Mouse (Mus musculus) heart, embryonic 15.5 days (tissue): ENCODE data around the gene Crls1. TPM values are rescaled to one million over a fixed set of nuclear protein-coding genes. Genes with fewer than 3 reads are reported as not detected.
A peak's percentile ranks its signal among the peaks of the same experiment; 100 is the strongest.

Source experiments
- ATAC-seq: fragments of 200-750 bp; cut with Nextera tagmentation; replicated peaks from 2 replicates; pipeline ENCODE4 v1.8.0; 2017; ENCODE audit warnings: low read depth, moderate TSS enrichment; ENCODE audit not compliant: insufficient number of reproducible peaks, insufficient read depth, low FRiP score
- H3K27ac ChIP-seq: fragments of 300-500 bp; sonication (generic); 2 replicates; pipeline ENCODE4 v1.5.1; 2015; ENCODE audit warnings: mild to moderate bottlenecking, inconsistent platforms
- H3K27me3 ChIP-seq: fragments of 300-500 bp; sonication (generic); 2 replicates; pipeline ENCODE4 v1.6.1; 2015; ENCODE audit warnings: inconsistent platforms
- H3K36me3 ChIP-seq: fragments of 300-500 bp; sonication (generic); 2 replicates; pipeline ENCODE4 v1.6.1; 2015; ENCODE audit warnings: mild to moderate bottlenecking, inconsistent platforms
- H3K4me1 ChIP-seq: fragments of 300-500 bp; sonication (generic); replicated peaks from 2 replicates; pipeline ENCODE4 v1.6.1; 2015; ENCODE audit warnings: inconsistent platforms
- H3K4me2 ChIP-seq: fragments of 300-500 bp; sonication (generic); 2 replicates; pipeline ENCODE4 v1.6.1; 2015; ENCODE audit warnings: inconsistent platforms, mild to moderate bottlenecking, moderate library complexity
- H3K4me3 ChIP-seq: fragments of 300-500 bp; sonication (generic); 2 replicates; pipeline ENCODE4 v1.5.1; 2015; ENCODE audit warnings: mild to moderate bottlenecking, inconsistent platforms
- H3K9ac ChIP-seq: fragments of 300-500 bp; sonication (generic); 2 replicates; pipeline ENCODE4 v1.6.1; 2015; ENCODE audit warnings: mild to moderate bottlenecking, inconsistent platforms
- H3K9me3 ChIP-seq: fragments of 300-500 bp; sonication (generic); replicated peaks from 2 replicates; pipeline ENCODE4 v1.6.1; 2016; ENCODE audit warnings: inconsistent platforms
- WGBS: fragments of 180-500 bp; shearing (Covaris S2); methylation state at CpG from one replicate; pipeline ENCODE4 v1.1.7; 2015; ENCODE audit warnings: mixed read lengths; 5-methylcytosine and 5-hydroxymethylcytosine counted together
- polyA plus RNA-seq: library from polyadenylated mRNA; unstranded; fragments of >200 nt; fragmentation: Nextera tagmentation; extraction: Ambion mirVana; gene quantifications from 2 replicates; pipeline ENCODE4 v1.2.1, GENCODE M21; 2015

The Crls1 gene
- 15.8 and 16.9 TPM in 2 replicates for polyA plus RNA-seq

DNA sequence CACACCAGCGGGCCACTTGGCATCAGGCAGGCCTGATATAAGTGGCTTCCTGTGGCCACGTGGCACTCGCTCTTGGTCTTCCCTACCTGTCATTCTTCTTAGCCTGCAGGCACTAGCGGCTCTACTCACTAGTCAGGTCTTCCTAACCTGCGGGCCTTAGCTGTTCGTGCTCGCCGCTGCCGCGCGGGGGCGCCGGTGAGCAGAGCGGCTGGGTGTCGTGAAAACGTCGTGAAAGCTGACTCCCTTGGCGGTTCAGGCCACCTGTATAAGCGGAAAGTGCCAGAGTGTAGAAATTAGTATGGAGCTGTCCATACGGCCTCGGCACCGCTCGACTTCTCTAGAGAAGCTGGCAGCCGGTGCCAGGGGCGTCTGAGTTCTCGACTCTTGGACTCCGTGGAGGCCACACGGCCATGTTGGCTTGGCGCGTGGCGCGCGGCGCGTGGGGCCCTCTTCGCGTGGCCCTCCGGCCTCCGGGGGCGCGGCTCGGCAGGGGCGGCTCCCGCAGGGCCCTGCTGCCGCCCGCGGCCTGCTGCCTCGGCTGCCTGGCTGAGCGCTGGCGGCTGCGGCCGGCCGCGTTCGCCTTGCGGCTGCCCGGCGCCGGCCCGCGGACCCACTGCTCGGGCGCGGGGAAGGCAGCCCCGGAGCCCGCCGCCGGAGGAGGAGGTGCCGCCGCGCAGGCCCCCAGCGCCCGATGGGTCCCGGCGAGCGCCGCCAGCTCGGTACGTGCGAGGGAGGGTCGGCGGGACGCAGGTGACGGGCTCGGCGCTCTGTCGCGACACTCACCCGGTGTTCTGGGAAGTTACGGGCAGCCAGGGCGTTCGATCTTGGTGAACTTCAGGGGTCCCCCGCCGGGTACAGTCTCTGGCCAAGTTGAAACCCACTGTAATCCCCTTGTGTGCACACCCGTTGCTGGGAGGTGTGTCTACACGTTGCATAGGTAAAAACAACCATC, at the start of gene Crls1:
Gene Crls1 (plus strand): TSS at position 260 of the 952 bp plus-strand sequence.
- peak; percentile 85 for ATAC-seq
- WGBS, result under 1% methylated on average over 91 of the region's 96 CpGs

DNA sequence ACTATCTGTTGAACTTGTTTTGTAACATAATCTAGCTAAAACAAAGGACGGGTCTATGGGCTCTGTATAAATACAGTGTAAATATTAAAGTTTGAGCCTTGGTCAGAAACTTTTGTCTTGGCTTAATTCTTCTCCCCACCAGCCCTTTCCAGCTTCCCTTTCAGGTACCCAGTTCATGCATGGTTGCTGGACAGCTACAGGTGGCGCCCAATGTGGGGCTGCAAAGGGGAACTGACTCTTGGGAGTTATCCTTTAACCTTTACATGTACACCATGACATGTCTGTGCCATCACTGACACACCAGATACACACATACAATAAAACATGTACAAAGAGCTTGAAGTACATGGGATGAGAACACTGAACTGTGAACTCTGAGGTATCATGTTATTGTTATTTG, 43.5 kb upstream of the Crls1 start:
- H3K9me3 ChIP-seq, result no peaks in the 10 kb centered on the region
- H3K4me1 ChIP-seq, result no peaks in the 10 kb centered on the region
- H3K9ac ChIP-seq, result no peak overlapping the region
- no peak for ATAC-seq
- no peak overlapping the region for H3K4me2 ChIP-seq
- H3K27ac ChIP-seq, result no peak overlapping the region
- H3K27me3 ChIP-seq, result no peaks in the 10 kb centered on the region
- 84% methylated on average over 2 of the region's 2 CpGs for WGBS
- no peak overlapping the region for H3K4me3 ChIP-seq
- H3K36me3 ChIP-seq, result peaks cover 43% of the 10 kb centered on the region

More for the DNA sequence above, at the start of gene Crls1:
- Histone ChIP-seq H3K9me3 (no peaks in the 10 kb centered on the region), H3K4me3 (peak within 1 kb of the TSS; percentile 93), H3K27ac (peak within 1 kb of the TSS; percentile 90), H3K9ac (peak within 1 kb of the TSS; percentile 84), H3K36me3 (peaks cover 7% of the 10 kb centered on the region; the same call in 1 of the 2 replicates), H3K27me3 (no peaks in the 10 kb centered on the region), H3K4me2 (peak within 1 kb of the TSS; percentile 79), H3K4me1 (peaks cover 14% of the 10 kb centered on the region)

DNA sequence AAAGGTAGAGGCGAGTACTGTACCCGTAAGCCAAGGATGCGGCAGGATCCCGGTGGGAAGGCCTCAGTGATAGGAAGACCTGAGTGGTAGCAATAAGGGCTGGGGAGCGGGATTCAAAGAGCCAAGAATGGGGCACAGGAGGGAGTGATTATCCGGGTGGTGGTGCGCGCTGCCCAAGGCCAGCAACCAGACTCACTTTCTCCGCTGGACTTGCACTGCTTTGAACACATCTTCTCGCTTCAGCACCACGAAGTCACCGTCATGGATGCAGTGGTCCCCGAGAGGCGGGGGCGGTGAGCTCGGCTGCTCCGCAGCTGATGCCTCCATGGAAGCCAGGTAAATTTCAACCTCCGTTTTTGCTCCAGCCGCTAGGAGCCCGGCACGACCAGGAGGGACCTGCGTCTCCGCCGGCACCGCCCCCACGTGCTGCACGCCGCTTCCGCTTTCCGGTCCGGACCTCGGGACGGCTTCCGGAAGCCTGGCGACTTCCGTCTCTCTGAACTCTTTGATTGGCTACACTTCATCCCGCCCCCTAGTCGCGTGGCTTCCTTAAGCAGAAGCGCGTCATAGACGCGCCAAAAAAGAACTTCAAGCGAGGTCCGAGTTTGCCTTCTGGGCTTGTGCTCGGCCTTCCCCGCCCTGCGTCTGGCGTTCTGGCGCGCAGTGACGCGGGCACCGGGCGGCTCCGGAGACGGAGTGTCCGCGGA, 30.7 kb upstream of the Crls1 start, which contains the start of the genes Trmt6 and Mcm8:
Gene Trmt6 (minus strand): TSS at position 448 of the 707 bp plus-strand sequence.
Gene Mcm8 (plus strand): TSS at position 534 of the 707 bp plus-strand sequence.
- WGBS, result under 1% methylated on average over 59 of the region's 59 CpGs
- Histone ChIP-seq H3K9ac (peak within 1 kb of the TSS; percentile 79), H3K4me2 (peak within 1 kb of the TSS; percentile 82), H3K9me3 (no peaks in the 10 kb centered on the region), H3K36me3 (peaks cover 3% of the 10 kb centered on the region; the same call in 1 of the 2 replicates), H3K27ac (peak within 1 kb of the TSS; percentile 76), H3K4me3 (peak within 1 kb of the TSS; percentile 89), H3K4me1 (peaks cover 15% of the 10 kb centered on the region), H3K27me3 (no peaks in the 10 kb centered on the region)
- ATAC-seq, result peak; percentile 99

DNA sequence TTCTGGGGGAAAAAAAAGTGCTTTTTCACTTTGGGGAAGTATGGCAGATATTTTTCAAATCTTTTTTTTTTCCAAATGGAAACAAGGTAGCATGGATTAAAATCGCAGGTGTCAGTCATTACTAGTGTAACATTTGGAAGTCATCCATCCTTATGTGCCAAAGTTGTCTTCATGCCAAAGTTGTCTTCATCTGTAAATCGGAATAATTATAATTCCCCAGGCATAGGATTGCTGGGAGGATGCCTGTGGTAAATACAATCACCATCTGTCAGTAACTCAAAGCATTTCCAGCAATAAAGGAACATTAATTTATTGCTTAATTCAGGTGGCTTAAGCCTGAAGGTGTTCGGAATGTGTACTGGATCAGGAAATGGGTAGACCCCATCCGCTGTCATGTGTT, 5.4 kb upstream of the Crls1 start:
- Histone ChIP-seq H3K9me3 (no peaks in the 10 kb centered on the region), H3K4me2 (no peak overlapping the region), H3K4me3 (no peak overlapping the region), H3K9ac (no peak overlapping the region), H3K36me3 (0 out of 2 replicates have a peak, but pooled peaks cover 7% of the 10 kb centered on the region), H3K27me3 (no peaks in the 10 kb centered on the region), H3K4me1 (no peaks in the 10 kb centered on the region), H3K27ac (no peak overlapping the region)
- 89% methylated on average over 4 of the region's 4 CpGs for WGBS
- no peak for ATAC-seq

GRCm38 (mm10) chr2:132847581-132847980, 1.1 kb downstream of the Crls1 start:
- ATAC-seq, result no peak
- peak overlapping the region; percentile 93 for H3K4me3 ChIP-seq
- H3K4me2 ChIP-seq, result peak overlapping the region; percentile 79
- peaks cover 14% of the 10 kb centered on the region for H3K4me1 ChIP-seq
- H3K27me3 ChIP-seq, result no peaks in the 10 kb centered on the region
- H3K9ac ChIP-seq, result peak overlapping the region; percentile 84
- H3K36me3 ChIP-seq, result peaks cover 7% of the 10 kb centered on the region; the same call in 1 of the 2 replicates
- H3K9me3 ChIP-seq, result no peaks in the 10 kb centered on the region
- 42% methylated on average over 7 of the region's 7 CpGs for WGBS
- no peak overlapping the region for H3K27ac ChIP-seq

GRCm38 (mm10) chr2:132848361-132848760, 1.9 kb downstream of the Crls1 start:
- H3K4me3 ChIP-seq, result no peak overlapping the region
- H3K36me3 ChIP-seq, result peaks cover 10% of the 10 kb centered on the region; the same call in 1 of the 2 replicates
- H3K4me1 ChIP-seq, result peaks cover 14% of the 10 kb centered on the region
- no peaks in the 10 kb centered on the region for H3K9me3 ChIP-seq
- no peak overlapping the region; the same call in 1 of the 2 replicates for H3K4me2 ChIP-seq
- no peak overlapping the region for H3K27ac ChIP-seq
- no peak overlapping the region for H3K9ac ChIP-seq
- 89% methylated on average over 4 of the region's 4 CpGs for WGBS
- ATAC-seq, result no peak
- H3K27me3 ChIP-seq, result no peaks in the 10 kb centered on the region

DNA sequence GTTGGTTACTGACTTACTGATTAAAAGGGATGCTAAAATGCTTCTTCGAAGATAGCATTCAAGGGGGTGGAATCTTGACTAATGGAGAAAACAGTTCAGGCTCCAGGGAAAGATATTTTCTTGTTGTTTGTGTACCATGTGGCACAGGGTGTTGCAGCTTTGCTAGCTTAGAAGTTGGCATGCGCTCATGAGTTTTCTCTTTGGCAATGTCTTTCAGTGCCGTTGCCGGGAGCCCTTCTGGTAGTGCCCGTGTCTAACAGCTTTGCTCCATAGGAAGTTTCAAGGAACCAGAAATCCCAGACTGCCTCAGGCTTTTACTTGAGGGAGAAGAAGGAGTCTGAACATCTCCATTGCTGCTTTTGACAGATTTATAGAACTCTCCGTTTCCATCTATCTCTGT, 2.7 kb downstream of the Crls1 start:
- WGBS, result 91% methylated on average over 6 of the region's 6 CpGs
- no peak for ATAC-seq
- H3K27me3 ChIP-seq, result no peaks in the 10 kb centered on the region

GRCm38 (mm10) chr2:132853051-132853450, 6.6 kb downstream of the Crls1 start:
- Histone ChIP-seq H3K9ac (no peak overlapping the region), H3K4me1 (peaks cover 3% of the 10 kb centered on the region), H3K4me3 (no peak overlapping the region), H3K27me3 (no peaks in the 10 kb centered on the region), H3K9me3 (no peaks in the 10 kb centered on the region), H3K4me2 (no peak overlapping the region), H3K27ac (no peak overlapping the region), H3K36me3 (peaks cover 10% of the 10 kb centered on the region; the same call in 1 of the 2 replicates)
- no peak for ATAC-seq
- 91% methylated on average over 1 of the region's 1 CpGs for WGBS

More for the DNA sequence above, 2.7 kb downstream of the Crls1 start:
- Histone ChIP-seq H3K36me3 (peaks cover 10% of the 10 kb centered on the region; the same call in 1 of the 2 replicates), H3K9me3 (no peaks in the 10 kb centered on the region), H3K27ac (no peak overlapping the region), H3K9ac (no peak overlapping the region), H3K4me3 (no peak overlapping the region), H3K4me1 (peaks cover 14% of the 10 kb centered on the region), H3K4me2 (no peak overlapping the region)

GRCm38 (mm10) chr2:132856333-132856732, 9.9 kb downstream of the Crls1 start:
- WGBS, result 66% methylated on average over 5 of the region's 5 CpGs
- Histone ChIP-seq H3K27me3 (no peaks in the 10 kb centered on the region), H3K36me3 (0 out of 2 replicates have a peak, but pooled peaks cover 3% of the 10 kb centered on the region), H3K4me1 (no peaks in the 10 kb centered on the region), H3K9me3 (no peaks in the 10 kb centered on the region), H3K27ac (no peak overlapping the region), H3K9ac (no peak overlapping the region), H3K4me2 (no peak overlapping the region), H3K4me3 (no peak overlapping the region)
- no peak for ATAC-seq

DNA sequence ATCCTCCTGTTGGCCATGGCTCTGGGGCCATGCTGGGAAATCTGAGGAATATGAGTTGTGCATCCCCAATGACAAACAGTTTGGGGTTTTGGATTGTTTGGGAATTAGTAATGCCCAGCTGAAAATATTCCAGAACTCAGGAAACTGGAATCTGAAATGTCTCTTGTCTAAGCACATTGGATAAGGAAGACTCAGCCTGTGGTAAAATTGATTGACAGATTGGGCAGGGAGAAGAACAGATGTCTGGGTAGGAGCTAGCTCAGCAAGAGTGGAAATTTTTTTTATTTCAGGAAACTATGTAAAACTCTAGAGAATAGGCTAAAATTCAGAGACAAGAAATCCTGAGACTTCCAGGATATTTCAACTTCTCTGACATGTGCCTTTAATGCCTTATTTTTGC, 14.0 kb downstream of the Crls1 start:
- peaks cover 8% of the 10 kb centered on the region for H3K36me3 ChIP-seq
- H3K27ac ChIP-seq, result no peak overlapping the region
- H3K9me3 ChIP-seq, result no peaks in the 10 kb centered on the region
- H3K27me3 ChIP-seq, result no peaks in the 10 kb centered on the region
- no peak overlapping the region for H3K4me3 ChIP-seq
- H3K9ac ChIP-seq, result no peak overlapping the region
- H3K4me2 ChIP-seq, result no peak overlapping the region
- ATAC-seq, result no peak
- H3K4me1 ChIP-seq, result no peaks in the 10 kb centered on the region

DNA sequence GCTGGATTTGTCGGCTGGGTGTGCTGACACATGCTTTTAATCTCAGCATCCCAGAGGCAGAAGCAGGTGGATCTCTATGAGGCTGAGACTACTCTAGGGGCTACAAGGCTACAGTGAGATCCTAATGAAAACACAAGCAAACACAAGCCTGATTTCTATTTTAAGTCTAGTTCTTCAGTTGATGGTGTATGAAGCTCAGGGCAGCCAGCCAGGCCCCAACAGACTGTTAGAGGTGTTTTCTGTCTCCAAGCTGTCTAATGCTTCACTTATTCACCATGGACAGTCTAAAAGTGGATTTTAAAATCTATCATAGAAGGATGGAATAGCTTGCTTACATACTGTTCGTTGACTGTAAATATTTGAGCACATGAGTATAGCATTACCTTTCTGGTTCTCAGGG, 15.0 kb downstream of the Crls1 start:
- Histone ChIP-seq H3K27ac (no peak overlapping the region), H3K9me3 (no peaks in the 10 kb centered on the region), H3K27me3 (no peaks in the 10 kb centered on the region), H3K4me2 (no peak overlapping the region), H3K4me3 (no peak overlapping the region), H3K36me3 (peaks cover 13% of the 10 kb centered on the region), H3K4me1 (no peaks in the 10 kb centered on the region), H3K9ac (no peak overlapping the region)
- WGBS, result 74% methylated on average over 2 of the region's 2 CpGs
- no peak for ATAC-seq
